Mouse (Mus musculus) bone marrow macrophage, adult 2 months (primary cell): Measurements from ENCODE around the gene Adam12.

Source experiments
- CTCF ChIP-seq: IDR thresholded peaks from 2 replicates; pipeline ENCODE4 v1.5.1; 2012; ENCODE audit warnings: low read depth, mild to moderate bottlenecking, low read length, moderate library complexity
- POLR2A ChIP-seq: IDR thresholded peaks from 2 replicates; pipeline ENCODE4 v1.6.1; 2012; ENCODE audit warnings: mild to moderate bottlenecking, low read depth, low read length, borderline replicate concordance

DNA sequence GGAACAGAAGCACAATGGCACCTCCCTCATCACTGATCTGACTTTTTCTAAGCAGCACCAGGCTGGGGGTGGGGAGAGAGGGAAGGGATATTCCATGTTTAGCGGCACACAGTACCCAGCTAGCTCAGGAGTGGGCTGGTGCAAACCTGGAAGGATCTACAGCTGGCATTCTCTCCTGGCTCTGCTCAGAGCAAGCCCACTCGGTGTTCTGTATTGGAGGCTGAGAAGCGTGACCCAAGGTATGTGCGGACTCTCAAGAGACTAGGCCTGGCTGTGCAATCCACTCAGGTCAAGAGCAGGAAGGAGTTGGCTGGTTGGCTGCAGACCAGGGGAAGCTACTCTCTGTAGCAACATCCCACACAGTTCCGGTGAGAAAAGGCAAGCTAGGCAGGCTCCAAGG lies 312.0 kb downstream of the Adam12 start:
- TF ChIP-seq POLR2A (no peak), CTCF (no peak)
